Mouse (Mus musculus): Measurements from ENCODE around the gene 2410137M14Rik. TPM values are rescaled to one million over a fixed set of nuclear protein-coding genes. Genes with fewer than 3 reads are reported as not detected.

The 2410137M14Rik gene
- polyA plus RNA-seq, 1 experiment from 2014 or later: 0.31 TPM

DNA sequence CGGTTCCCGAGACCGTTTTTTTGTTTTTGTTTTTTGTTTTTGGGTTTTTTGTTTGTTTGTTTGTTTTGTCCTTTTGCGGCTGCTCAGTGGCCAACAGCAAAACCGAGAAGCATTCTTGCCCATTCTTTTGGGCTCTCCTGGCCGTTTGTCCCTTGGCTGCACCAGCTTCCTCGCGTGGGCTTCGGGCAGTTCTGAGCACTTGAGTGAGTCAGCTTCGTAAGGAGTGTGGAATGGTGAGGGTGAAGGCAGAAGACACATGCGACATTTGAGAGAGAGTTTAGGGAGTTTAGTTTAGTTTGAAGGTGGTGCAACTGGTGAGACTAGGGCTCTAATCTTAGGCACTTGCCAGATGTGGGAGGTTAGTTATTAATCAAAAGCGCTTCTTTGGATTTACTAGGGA, 22.2 kb downstream of the 2410137M14Rik start:
- Histone ChIP-seq H3K9ac (peak overlapping the region; percentile 77), H3K9me3 (no peaks in the 10 kb centered on the region), H3K4me1 (replicated peaks) (peaks cover 28% of the 10 kb centered on the region), H3K4me3 (peak overlapping the region; percentile 67), H3K36me3 (peaks cover 13% of the 10 kb centered on the region; the same call in 1 of the 2 replicates), H3K27ac (replicated peaks) (peak overlapping the region; percentile 85; the same call in 1 of the 2 replicates), H3K27me3 (no peaks in the 10 kb centered on the region), H3K4me2 (peak overlapping the region; percentile 90)
- 10% methylated on average over 12 of the region's 12 CpGs for WGBS
- ATAC-seq (ENCODE audit: low read depth): peak; percentile 33

GRCm38 (mm10) chr17:36957999-36958743, 22.9 kb downstream of the 2410137M14Rik start, which contains the start of the genes Znrd1 and Znrd1as:
Gene Znrd1, minus strand, starts transcription at chr17:36958559.
Gene Znrd1as, plus strand, starts transcription at chr17:36958592.
- Histone ChIP-seq H3K4me3 (peak within 1 kb of the TSS; percentile 67), H3K27ac (replicated peaks) (peak within 1 kb of the TSS; percentile 85), H3K4me1 (replicated peaks) (peaks cover 28% of the 10 kb centered on the region), H3K9me3 (no peaks in the 10 kb centered on the region), H3K36me3 (peaks cover 13% of the 10 kb centered on the region; the same call in 1 of the 2 replicates), H3K9ac (peak within 1 kb of the TSS; percentile 91), H3K4me2 (peak within 1 kb of the TSS; percentile 90), H3K27me3 (no peaks in the 10 kb centered on the region)
- under 1% methylated on average over 46 of the region's 46 CpGs for WGBS
- peak; percentile 97 for ATAC-seq (ENCODE audit: low read depth)

GRCm38 (mm10) chr17:36953062-36953461, 28.0 kb downstream of the 2410137M14Rik start:
- Histone ChIP-seq H3K4me2 (no peak overlapping the region), H3K36me3 (peaks cover 26% of the 10 kb centered on the region), H3K27me3 (no peaks in the 10 kb centered on the region), H3K4me1 (replicated peaks) (peaks cover 35% of the 10 kb centered on the region), H3K27ac (replicated peaks) (no peak overlapping the region), H3K4me3 (no peak overlapping the region), H3K9me3 (no peaks in the 10 kb centered on the region), H3K9ac (no peak overlapping the region)
- no peak for ATAC-seq (ENCODE audit: low read depth)
- WGBS: 96% methylated on average over 1 of the region's 1 CpGs

GRCm38 (mm10) chr17:36952631-36953030, 28.4 kb downstream of the 2410137M14Rik start:
- Histone ChIP-seq H3K4me2 (no peak overlapping the region), H3K4me1 (replicated peaks) (peaks cover 35% of the 10 kb centered on the region), H3K36me3 (peaks cover 26% of the 10 kb centered on the region), H3K9ac (no peak overlapping the region), H3K4me3 (no peak overlapping the region), H3K9me3 (no peaks in the 10 kb centered on the region), H3K27me3 (no peaks in the 10 kb centered on the region), H3K27ac (replicated peaks) (no peak overlapping the region)
- ATAC-seq (ENCODE audit: low read depth): no peak
- WGBS: 92% methylated on average over 2 of the region's 2 CpGs

DNA sequence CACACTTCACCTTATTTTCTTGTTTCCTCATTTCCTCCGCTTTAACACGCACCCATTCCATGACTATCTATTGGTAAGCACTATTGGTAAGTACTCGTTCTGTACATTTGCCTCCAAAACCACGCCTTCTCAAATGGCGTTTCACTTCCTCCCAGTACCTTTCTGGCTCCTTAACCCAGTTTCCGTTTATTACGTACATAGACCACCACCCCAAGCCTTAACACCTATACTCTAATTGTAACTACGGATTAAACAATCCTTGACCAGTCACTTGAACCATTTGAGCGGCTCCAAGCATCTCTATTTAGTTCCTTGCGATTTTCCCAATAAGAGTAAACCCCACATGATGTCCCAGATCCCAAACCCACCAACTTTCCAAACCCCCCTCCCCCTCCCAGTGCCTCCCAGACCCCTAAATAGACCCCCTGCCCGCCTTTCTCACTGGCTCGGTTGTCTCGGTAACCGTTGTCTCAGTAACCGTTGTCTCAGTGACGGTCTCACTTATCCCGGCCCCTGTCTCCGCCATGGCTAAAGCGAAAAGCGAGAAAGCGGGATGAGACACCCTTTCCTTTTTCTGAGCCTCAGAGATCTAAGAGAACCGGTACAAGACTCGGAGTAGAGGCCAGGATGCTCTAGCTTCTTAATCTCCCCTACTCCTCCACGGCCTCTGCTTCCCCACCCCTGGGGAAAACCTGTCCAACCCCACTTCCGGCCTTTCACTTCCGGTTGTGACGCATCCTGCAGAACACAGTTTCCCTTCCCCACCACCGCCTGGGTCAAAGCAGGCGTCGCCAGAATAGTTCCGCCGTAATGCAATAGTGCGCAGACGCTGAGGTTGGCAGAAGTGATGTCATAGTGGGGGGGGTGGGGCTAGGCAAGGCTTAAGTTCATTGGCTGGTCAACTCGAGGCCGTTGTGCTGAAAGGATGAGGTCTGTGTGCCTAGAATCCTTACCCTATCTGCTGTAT, 29.8 kb downstream of the 2410137M14Rik start, which contains the start of gene Ppp1r11:
Ppp1r11 (minus strand) TSS at position 761 of the 967 bp plus-strand sequence.
- Histone ChIP-seq H3K4me1 (replicated peaks) (peaks cover 32% of the 10 kb centered on the region), H3K9me3 (no peaks in the 10 kb centered on the region), H3K36me3 (peaks cover 22% of the 10 kb centered on the region), H3K9ac (peak within 1 kb of the TSS; percentile 83), H3K27ac (replicated peaks) (peak within 1 kb of the TSS; percentile 91), H3K27me3 (peaks cover 1% of the 10 kb centered on the region; the same call in 1 of the 2 replicates), H3K4me3 (peak within 1 kb of the TSS; percentile 63), H3K4me2 (peak within 1 kb of the TSS; percentile 88)
- ATAC-seq (ENCODE audit: low read depth): peak; percentile 93
- 2% methylated on average over 36 of the region's 36 CpGs for WGBS

DNA sequence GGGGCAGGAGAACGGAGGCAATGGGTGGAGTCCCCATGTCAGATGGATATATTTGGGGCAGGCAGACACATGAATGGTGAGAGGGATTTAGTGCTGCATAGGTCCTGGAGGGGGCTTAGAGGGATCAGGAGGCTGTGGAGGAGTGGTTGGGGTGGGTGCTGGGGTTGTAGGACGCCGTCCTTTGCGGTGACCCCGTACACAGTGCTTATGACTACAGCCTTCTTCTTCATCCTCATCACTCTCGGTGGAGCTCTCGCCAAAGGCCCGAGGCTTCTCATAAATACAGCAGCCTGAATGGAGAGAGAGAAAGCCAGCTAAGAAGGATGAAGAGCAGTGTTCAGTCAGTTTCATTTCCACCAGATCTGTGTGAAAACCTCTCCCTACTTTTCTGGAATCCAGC, 31.8 kb downstream of the 2410137M14Rik start:
- Histone ChIP-seq H3K4me1 (replicated peaks) (peaks cover 37% of the 10 kb centered on the region), H3K27ac (replicated peaks) (no peak overlapping the region)
- WGBS: 94% methylated on average over 8 of the region's 8 CpGs

GRCm38 (mm10) chr17:36948286-36948685, 32.8 kb downstream of the 2410137M14Rik start:
- no peak overlapping the region for H3K27ac ChIP-seq (replicated peaks)
- WGBS: 83% methylated on average over 1 of the region's 1 CpGs
- no peak for ATAC-seq (ENCODE audit: low read depth)

More for the DNA sequence above, 31.8 kb downstream of the 2410137M14Rik start:
- no peaks in the 10 kb centered on the region for H3K9me3 ChIP-seq
- no peak for ATAC-seq (ENCODE audit: low read depth)
- H3K27me3 ChIP-seq: peaks cover 21% of the 10 kb centered on the region
- no peak overlapping the region for H3K4me3 ChIP-seq
- H3K4me2 ChIP-seq: no peak overlapping the region
- H3K9ac ChIP-seq: no peak overlapping the region
- H3K36me3 ChIP-seq: peaks cover 16% of the 10 kb centered on the region

DNA sequence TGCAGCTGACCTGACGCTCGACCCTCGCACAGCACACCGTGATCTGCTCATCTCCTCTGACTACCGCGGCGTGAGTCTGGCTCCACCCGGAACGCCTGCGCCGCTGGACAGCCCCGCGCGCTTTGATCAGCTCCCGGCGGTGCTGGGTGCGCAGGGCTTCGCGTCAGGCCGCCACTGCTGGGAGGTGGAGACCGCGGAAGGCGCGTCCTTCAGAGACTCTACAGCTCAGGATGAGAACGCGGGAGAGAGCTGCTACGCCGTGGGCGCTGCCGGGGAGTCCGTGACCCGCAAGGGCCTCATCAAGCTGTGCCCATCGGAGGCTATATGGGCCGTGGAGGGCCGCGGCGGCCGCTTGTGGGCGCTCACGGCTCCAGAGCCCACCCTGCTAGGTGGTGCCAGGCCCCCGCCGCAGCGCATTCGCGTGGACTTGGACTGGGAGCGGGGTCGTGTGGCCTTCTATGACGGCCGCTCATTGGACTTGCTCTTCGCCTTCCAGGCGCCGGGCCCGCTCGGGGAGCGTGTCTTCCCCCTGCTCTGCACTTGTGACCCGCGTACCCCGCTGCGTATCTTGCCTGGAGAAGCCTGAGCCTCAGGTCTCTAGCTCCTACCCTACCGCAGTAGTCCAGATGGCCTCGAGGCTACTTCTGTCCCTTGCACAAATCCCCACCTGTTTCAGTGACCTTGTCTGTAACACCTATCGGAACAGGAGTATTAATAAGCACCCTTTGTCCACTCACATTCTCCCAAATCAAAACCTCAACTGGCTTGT, 33.8 kb downstream of the 2410137M14Rik start:
- peaks cover 13% of the 10 kb centered on the region for H3K36me3 ChIP-seq
- ATAC-seq (ENCODE audit: low read depth): peak; percentile 71
- peaks cover 41% of the 10 kb centered on the region for H3K27me3 ChIP-seq
- H3K4me3 ChIP-seq: peak overlapping the region; percentile 51
- WGBS: under 1% methylated on average over 62 of the region's 62 CpGs
- H3K4me2 ChIP-seq: peak overlapping the region; percentile 87
- H3K9ac ChIP-seq: peak overlapping the region; percentile 80
- peaks cover 54% of the 10 kb centered on the region for H3K4me1 ChIP-seq (replicated peaks)
- H3K27ac ChIP-seq (replicated peaks): peak overlapping the region; percentile 76
- no peaks in the 10 kb centered on the region for H3K9me3 ChIP-seq

More at GRCm38 (mm10) chr17:36948286-36948685, 32.8 kb downstream of the 2410137M14Rik start:
- Histone ChIP-seq H3K4me1 (replicated peaks) (peaks cover 45% of the 10 kb centered on the region), H3K9me3 (no peaks in the 10 kb centered on the region), H3K36me3 (peaks cover 13% of the 10 kb centered on the region), H3K4me2 (no peak overlapping the region), H3K9ac (no peak overlapping the region), H3K27me3 (peaks cover 31% of the 10 kb centered on the region), H3K4me3 (no peak overlapping the region)

DNA sequence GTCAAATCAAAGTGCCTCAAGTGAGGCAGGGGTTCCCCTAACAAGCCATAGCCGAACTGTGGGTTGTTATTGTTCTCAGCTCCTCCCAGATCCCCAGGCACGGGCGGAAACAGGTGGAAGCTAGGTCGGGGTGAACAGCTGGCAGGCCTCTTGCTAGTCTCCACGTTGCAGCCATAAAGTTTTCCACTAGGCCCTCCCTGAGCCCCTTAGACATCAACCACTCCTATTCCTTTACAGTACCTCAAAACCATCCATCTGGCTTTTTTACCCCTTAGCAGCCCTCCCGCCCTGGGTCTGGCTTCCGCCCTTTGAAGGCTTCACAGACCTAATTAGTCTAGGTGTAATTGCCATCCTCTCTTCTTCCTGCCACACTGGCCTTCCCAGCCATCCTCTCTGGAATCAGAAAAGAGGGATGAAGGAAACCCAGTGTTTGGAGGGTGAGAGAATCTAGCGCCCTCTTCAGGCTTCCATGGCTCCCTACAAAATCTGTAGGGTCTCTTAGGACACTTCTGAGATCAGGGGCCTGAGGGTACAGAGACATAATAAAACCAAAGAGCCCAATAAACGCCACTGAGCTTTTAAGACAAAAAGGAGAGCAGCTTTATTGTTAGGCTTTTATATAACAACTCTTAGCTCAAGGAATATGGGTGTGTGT, 36.8 kb downstream of the 2410137M14Rik start:
- Histone ChIP-seq H3K9me3 (no peaks in the 10 kb centered on the region), H3K27me3 (peaks cover 51% of the 10 kb centered on the region), H3K4me2 (no peak overlapping the region), H3K36me3 (peaks cover 7% of the 10 kb centered on the region), H3K27ac (replicated peaks) (no peak overlapping the region), H3K4me3 (no peak overlapping the region), H3K4me1 (replicated peaks) (peaks cover 39% of the 10 kb centered on the region), H3K9ac (no peak overlapping the region)
- 8% methylated on average over 9 of the region's 9 CpGs for WGBS
- no peak for ATAC-seq (ENCODE audit: low read depth)

DNA sequence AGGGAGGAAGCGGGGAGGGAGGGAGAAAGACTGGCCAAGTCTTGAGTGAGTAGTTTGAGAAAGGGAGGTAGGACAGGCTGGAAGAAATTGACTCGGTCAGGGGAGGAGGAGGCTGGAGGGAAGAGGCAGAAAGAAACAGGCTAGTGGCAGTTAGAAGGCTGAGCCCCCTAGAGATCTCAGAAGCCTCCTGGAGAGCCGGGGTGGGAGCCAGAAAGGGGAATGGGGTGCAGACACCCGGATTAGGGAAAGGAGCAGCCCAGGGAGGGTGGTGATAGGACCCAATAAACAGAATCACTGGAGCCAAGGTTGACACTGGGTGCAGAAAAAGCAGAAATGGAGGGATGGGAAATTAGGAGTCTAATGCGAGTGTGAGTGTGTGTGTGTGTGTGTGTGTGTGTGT, 37.3 kb downstream of the 2410137M14Rik start:
- Histone ChIP-seq H3K9ac (no peak overlapping the region), H3K4me3 (peak overlapping the region; percentile 41), H3K27me3 (peaks cover 54% of the 10 kb centered on the region)

More for the DNA sequence above, 37.3 kb downstream of the 2410137M14Rik start:
- Histone ChIP-seq H3K27ac (replicated peaks) (no peak overlapping the region), H3K9me3 (no peaks in the 10 kb centered on the region), H3K4me1 (replicated peaks) (peaks cover 39% of the 10 kb centered on the region), H3K4me2 (peak overlapping the region; percentile 69), H3K36me3 (peaks cover 1% of the 10 kb centered on the region)
- 14% methylated on average over 5 of the region's 5 CpGs for WGBS
- ATAC-seq (ENCODE audit: low read depth): no peak

All from neural tube, embryonic 13.5 days (tissue).